Mouse (Mus musculus) liver, adult (tissue): ENCODE data around the gene Trak1.

Source experiments
- GATA4 ChIP-seq: IDR thresholded peaks from 2 replicates; pipeline ENCODE4 v1.6.1; 2014; ENCODE audit warnings: mild to moderate bottlenecking, low read length; ENCODE audit not compliant: insufficient replicate concordance

Trak1 gene

DNA sequence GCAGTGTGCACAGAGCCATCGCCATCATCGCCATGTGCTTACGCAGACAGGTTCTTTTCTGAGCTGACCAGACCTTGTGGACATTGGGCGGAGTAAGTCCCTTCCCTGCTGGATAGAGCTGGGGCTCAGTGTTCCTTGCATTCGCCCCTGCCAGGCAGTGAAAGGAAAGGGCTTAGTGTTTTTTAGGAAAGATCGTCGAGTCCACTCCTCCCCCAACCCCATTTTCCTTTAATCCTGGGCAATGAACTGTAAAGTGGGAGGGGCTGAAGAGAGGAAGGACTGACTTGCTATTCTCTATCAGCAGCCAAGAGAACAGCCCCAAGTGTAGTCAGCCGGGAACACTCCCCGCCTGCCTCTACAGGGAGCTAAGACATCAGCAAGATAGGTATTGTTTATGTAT lies 6.4 kb downstream of the Trak1 start:
- TF ChIP-seq GATA4, result no peak

DNA sequence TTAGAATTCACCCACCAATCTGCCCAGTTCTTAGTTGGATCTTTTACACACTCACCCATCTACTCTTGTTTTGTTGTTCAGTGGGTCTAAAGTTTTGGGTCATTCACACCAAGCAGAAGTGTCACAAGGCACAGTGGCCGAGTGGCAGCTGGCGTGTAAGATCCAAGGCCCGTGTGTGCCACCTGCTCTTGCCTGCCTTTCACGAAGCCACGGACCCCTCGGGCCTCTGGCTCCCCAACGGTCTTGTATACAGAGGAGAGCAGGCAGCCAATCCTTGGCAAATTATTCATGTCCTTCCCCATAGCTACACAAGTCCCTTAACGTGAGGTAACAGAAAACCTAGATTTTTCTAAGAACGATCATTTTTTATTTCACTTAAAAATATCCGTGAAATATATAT lies 7.2 kb downstream of the Trak1 start:
- no peak for TF ChIP-seq GATA4

DNA sequence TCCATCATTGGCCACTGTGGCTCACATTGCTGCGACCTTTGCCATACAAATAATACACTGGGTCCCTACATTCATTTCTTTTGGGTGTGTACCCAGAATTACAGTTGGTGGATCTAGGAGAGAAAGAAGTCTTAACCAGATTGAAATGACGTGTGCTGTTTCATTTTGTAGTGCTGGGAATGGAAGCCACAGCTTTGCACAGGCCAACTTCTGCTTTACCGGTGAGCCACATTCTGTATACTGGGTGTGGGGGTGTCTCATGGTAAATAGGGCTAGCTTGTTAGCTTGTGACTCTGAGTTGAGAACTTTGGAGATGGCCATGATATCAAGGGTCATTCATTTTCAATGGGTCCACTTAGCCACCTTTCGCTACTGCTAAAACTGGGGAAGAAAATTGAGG lies 8.2 kb downstream of the Trak1 start:
- no peak for TF ChIP-seq GATA4

DNA sequence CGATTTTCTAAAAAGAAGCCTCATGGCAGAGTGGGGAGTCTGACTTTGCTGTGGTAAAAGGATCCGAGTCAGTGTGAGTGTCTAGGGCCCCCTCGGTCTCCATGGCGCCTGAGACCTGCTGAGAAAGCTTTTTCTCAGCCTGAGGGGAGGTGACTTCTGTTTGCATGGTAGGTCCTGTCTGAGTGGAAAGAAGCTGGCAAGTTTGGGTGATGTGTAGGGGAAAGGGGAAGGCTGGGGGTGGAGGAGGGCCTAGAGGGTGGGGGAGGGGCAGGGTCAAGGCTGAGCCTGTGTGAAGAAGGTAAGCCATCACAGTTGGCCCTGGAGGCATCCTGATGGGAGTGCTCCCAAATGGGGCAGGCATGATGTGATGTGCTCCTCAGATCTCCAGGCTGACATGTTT lies 12.0 kb downstream of the Trak1 start:
- TF ChIP-seq GATA4, result no peak

DNA sequence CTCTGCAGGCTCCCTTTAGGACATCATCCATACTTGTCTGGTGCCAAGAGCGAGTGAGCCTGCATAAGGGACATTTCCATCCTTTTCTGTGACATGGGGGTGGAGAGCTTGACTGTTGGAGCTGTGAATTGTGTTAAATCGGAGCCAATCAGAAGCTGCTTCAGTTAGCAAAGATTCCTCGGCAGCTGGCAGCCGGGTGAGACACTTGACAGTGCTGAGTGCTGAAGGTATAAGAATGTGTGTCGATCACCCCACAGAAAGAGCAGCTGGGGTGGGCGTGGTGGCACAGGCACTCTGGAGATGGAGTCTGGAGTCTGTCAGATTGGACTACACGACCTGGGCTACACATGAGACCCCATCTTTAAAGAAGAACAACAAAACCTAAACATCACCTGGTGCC lies 13.2 kb downstream of the Trak1 start:
- no peak for TF ChIP-seq GATA4

DNA sequence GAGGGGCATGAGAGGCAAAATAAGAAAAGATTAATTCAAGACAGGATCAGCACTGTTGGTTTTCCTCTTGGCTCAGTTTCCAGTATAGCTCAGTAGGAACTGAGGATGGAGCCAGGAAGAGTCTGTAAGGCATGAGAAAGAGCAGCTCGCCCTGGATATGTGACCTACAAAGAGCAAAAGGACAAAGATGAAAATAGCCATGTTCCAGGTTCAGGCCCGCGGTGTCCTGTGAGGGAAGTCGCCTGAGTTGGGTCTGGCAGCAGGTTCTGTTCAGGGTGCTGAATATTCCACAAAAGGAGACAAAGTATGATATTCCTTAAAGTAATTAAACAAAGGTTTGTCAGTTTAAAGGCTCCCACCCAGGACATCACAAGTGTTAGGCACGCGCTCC lies 14.5 kb downstream of the Trak1 start:
- no peak for TF ChIP-seq GATA4

DNA sequence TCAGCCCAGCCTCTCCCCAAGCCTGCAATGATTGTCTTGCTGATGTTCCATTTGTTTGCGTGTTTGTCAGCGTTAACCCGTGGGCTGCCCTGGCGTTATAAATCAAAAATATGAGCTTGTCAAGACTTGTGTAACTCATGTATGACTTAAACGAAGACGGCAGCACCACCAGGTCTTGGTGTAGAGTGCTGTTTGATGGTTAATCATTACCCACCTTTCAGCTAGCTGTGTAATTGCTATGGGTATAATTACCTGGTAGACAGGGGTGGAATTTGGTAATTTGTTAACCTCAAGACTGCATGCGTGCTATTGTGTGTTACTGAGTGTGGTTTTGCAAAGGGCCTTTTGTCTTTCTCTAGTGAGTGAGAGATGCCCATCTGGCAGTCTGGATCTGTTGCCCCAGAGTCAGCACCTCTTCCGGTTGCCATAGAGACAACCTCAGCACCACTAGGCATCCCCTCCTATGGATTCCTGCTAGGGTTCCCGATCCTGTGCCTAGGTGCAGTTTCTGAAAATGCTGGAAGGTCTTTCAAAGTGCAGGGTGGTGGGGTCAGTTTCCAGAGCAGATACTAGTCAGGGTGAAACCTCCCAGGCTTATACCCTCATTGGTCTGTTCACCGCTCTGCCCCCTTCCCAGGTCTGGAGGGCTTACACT lies 15.1 kb downstream of the Trak1 start:
- TF ChIP-seq GATA4, result no peak

DNA sequence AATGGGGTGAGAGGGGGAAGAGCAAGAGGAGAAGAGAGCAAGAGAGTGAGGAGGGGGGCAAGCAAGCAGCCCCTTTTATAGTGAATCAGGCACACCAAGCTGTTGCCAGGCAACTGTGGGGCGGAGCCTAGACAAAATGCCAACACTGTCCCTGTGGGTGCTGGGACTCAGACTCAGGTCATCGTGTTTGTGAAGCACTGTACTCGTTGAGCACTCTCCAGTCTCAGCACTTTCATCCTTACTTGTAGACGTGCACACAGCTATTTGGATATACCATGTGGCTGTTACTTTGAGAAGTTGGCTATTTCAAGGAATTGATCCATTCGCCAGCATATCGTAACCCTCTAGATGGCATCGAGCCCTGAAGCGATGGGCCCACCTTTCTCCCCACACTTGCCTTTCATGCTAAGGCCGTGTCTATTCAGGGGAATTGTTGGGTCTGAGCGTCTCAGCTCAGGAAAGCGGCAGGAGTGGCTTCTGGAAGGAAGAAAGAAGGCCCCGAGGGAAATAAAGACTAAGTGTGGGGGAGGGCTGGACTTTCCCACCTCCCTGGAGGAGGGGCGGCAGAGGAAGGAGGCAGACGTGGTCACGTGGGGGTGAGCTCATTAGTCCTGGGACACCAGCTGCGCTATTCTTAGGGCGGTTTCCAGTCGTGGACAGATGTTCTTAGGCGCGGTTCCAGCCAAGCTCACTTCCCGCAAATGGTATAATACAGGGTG lies 16.5 kb downstream of the Trak1 start:
- TF ChIP-seq GATA4, result peak; percentile 35; the same call in 1 of the 2 replicates

DNA sequence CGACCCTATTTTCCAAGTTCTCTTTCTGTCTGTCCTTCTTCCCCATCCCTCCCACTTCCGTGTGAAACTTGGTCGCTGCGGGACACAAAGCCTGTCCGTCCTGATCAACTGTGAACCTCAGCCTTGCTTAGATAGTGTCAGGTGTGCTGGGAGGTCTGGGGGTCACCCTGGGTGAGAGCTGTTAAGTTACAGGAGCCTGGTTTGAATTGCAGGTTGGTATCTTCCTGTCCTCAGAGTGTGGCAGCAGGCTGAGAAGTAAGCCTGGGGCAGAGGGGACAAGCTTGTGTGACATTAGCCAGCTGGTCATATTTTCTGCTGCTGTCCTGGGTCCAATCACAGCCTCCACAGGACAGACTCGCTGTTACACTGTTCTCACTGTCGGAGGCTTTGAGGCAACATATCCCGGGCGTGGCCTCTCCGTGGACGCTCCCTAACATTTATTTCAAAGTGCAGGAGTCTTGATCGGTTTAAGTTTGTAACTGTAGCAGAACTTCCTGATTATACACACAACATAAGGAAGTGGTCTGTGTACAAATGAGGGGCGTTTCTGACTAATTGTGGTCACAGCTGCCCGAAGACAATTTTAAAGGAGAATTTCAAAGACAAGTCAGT lies 17.3 kb downstream of the Trak1 start:
- no peak for TF ChIP-seq GATA4

DNA sequence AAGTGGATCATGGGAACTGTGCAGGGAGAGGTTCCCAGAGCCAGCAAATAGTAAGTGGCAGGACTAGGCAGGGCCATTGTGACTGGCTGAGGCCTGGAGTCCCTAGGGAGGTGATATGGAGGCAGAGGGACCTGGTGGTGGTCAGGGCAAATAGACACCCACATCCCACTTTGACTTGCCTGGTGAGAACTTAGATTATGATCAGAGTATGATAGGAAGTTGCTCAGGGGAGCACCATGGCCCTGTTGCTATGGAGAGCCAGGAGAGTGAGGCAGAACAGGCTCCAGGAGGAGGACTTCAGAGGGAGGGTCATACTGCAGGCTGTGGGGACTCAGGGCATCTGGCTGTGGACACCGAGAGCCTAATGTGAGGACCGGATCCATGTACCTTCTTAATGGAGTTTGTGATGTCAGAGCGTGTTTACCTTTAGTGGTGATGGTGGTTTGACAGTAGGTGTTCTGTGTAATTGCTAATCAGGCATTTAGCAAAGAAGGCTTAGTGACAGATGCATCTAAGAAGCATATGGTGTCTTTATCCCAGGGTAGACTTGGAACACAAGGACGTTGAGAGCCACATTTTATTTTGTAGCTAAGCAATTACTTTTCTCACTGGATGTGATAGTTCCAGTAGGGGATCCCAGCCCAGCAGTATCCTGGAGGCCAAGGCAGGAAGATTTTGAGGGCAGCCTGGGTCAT lies 18.7 kb downstream of the Trak1 start:
- no peak for TF ChIP-seq GATA4

DNA sequence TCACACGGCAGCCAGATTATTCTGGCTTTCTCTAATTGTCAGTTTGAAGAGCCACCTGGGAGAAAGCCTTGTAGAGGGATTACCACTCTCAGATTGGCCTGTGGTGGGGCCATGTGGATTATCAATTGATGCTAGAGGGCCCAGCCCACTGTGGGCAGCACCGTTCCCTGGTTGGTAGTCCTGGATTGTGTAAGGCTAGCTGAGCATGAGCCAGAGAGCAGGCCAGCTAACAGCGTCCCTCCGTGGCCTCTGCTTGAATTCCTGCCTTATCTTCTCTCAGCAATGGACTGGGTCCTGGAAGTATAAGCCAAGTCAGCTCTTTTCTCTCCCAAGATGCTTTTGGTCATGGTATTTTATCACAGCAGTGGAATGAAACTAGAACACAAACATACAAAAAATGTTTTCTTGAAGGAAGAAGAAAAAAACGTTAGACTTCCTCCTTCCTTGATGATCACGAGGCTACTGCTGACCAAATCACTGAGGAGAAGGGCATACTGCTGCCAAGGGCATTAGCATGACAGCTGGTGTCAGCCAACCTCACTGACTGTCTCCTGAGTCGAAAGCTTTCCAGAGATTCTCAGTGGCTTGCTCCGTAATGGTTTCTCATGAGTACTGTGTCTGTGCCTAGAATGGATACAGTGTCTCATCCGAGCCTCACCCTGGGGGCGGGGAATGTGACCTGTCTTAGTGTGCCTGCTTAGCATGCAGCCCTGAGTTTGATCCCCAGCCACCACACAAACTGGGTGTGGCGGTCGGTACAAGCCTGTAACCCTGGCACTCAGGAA lies 19.5 kb downstream of the Trak1 start:
- peak; percentile 89; the same call in 1 of the 2 replicates for TF ChIP-seq GATA4

DNA sequence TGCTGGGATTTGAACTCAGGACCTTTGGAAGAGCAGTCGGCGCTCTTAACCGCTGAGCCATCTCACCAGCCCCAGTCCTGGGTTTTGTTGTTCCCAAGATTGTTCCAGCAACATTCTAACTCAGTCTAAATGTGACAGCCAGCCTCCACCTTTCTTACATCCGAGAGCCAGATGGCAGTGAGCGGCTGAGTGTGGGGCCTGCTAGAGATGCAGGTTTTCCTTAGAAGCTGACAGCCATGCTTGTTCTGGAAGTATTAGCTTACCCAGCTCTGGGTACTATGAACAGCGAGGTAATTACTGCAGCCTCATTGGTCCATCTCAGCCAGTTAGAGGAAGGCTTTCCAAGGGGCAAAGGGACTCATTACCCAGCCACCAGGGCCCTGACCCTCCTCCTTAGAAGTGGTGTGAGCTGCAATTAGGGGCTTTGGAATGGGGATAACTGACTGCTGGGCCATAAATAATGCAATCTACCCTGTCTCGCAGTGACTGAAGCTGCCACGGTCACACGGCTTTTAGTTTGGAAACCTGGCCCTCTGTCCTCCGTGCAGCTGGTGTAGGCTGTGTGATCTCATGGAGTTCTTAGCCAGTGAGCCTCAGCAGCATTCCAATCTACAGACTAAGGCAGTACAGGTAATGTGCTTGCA lies 22.1 kb downstream of the Trak1 start:
- no peak for TF ChIP-seq GATA4

DNA sequence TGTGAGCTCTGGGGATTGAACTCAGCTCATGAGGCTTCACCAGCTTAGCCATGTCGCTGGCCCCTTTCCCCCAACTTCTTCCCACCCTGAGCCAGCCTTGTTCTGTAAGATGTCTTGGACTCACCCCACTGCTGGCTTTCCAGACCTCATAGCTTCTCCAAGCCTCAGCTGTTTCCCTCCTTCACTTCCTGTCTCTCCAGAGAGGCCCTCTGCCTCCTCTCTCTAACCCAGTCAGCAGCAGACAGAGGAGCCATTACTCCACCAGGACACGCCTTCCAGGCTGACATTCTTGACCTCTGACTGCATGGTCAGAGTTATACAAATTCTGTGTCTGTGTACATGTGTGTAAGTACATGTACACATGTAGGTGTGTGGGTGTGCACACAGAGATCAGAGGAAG lies 23.1 kb downstream of the Trak1 start:
- no peak for TF ChIP-seq GATA4

DNA sequence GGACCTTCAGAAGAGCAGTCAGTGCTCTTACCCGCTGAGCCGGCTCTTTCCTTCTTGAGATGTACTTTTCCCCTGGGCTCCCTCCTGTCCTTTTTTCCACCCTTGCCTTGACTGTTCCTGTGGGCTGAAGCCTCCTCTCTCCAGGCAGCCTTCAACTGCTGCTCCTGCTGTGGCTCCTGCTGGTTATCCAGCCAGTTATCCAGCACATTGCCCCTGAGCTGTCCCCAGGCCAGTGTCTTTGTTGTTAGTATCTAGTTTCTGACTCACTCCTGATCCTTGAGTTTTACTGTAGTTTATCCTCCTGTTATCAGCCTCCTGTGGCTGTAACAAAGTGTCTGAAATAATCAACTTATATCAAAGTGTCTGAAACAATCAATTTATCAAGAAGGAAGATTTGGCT lies 23.8 kb downstream of the Trak1 start:
- no peak for TF ChIP-seq GATA4

DNA sequence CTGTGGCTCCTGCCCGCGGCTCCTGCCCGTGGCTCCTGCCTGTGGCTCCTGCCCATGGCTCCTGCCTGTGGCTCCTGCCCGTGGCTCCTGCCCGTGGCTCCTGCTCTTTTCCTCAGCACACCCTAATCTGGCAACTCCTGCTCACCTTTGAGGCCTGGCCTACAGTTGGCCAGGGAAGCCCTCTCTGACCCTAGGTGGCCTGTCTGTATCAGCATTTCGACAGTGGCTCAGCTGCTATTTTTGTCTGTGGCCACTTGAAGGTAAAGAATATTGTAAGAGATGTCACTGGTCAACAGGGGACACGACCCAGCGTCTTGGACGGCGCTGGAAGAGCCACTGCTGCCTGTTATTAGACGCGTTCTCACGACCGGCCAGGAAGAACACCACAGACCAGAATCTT lies 24.7 kb downstream of the Trak1 start:
- no peak for TF ChIP-seq GATA4
